Mouse (Mus musculus) megakaryocyte, embryonic 14.5 days (primary cell): ENCODE data around the gene Otof. TPM values are rescaled to one million over a fixed set of nuclear protein-coding genes. Genes with fewer than 3 reads are reported as not detected.

Experiments used
- H3K27me3 ChIP-seq: replicated peaks from 2 replicates; pipeline ENCODE3; 2012; ENCODE audit warnings: inconsistent platforms
- H3K36me3 ChIP-seq: replicated peaks from 2 replicates; pipeline ENCODE3; 2012; ENCODE audit warnings: low read length, inconsistent platforms, mixed read lengths
- H3K4me1 ChIP-seq: 2 replicates; pipeline ENCODE4 v1.6.1; 2012; ENCODE audit warnings: inconsistent platforms
- H3K4me3 ChIP-seq: replicated peaks from 2 replicates; pipeline ENCODE3; 2012; ENCODE audit warnings: moderate library complexity, mild to moderate bottlenecking, inconsistent platforms
- H3K9me3 ChIP-seq: 2 replicates; pipeline ENCODE4 v1.6.1; 2012; ENCODE audit warnings: inconsistent platforms
- FLI1 ChIP-seq: IDR thresholded peaks from 2 replicates; pipeline ENCODE4 v1.6.1; 2012; ENCODE audit warnings: low read length, inconsistent platforms, mixed read lengths
- GATA1 ChIP-seq: IDR thresholded peaks from 3 replicates; pipeline ENCODE4 v1.6.1; 2012; ENCODE audit warnings: mixed read lengths, low read length, inconsistent platforms, borderline replicate concordance
- polyA plus RNA-seq: library from polyadenylated mRNA; stranded (reverse); fragments of >175 nt; gene quantifications from 2 replicates; pipeline ENCODE4 v1.2.3, GENCODE M21; 2012; ENCODE audit warnings: low replicate concordance; ENCODE audit not compliant: insufficient read depth

Gene Otof
- polyA plus RNA-seq, 1 experiment = not detected

- H3K27me3 ChIP-seq = peaks cover 48% of the 10 kb centered on the region
Measured at GRCm38 (mm10) chr5:30482319-30482718, 20.6 kb upstream of the Otof start.

GRCm38 (mm10) chr5:30476534-30476933 lies 14.8 kb upstream of the Otof start:
- TF ChIP-seq GATA1 = no peak
- Histone ChIP-seq H3K36me3 (no peaks in the 10 kb centered on the region), H3K9me3 (peaks cover 7% of the 10 kb centered on the region), H3K4me3 (no peak overlapping the region), H3K4me1 (no peaks in the 10 kb centered on the region; the same call in none of the 2 replicates), H3K27me3 (peaks cover 44% of the 10 kb centered on the region)

More at GRCm38 (mm10) chr5:30482319-30482718, 20.6 kb upstream of the Otof start:
- no peaks in the 10 kb centered on the region for H3K36me3 ChIP-seq
- no peak overlapping the region for H3K4me3 ChIP-seq
- TF ChIP-seq FLI1 = no peak
- no peak for TF ChIP-seq GATA1
- H3K4me1 ChIP-seq = peaks cover 6% of the 10 kb centered on the region
- peaks cover 7% of the 10 kb centered on the region for H3K9me3 ChIP-seq

DNA sequence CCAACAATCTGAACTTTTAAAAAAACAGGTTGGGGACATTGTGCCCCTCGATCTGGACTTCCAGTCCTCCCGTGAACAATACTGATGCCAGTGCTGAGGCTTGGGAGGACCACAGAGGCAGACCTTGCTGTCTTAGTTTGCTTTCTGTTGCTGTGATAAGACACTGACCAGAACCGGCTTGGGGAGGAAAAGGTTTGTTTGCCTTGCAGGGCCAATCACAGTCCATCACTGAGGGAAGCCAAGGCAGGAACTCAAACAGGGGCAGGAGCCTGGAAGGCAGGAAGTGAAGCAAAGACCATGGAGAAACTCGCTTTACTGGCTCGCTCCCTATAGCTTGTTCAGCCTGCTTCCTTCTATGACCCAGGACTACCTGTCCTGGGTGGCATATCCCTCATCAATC lies 10.4 kb upstream of the Otof start:
- TF ChIP-seq GATA1 (no peak), FLI1 (no peak)
- Histone ChIP-seq H3K9me3 (no peaks in the 10 kb centered on the region), H3K27me3 (peaks cover 47% of the 10 kb centered on the region), H3K4me1 (no peaks in the 10 kb centered on the region), H3K4me3 (no peak overlapping the region), H3K36me3 (no peaks in the 10 kb centered on the region)

DNA sequence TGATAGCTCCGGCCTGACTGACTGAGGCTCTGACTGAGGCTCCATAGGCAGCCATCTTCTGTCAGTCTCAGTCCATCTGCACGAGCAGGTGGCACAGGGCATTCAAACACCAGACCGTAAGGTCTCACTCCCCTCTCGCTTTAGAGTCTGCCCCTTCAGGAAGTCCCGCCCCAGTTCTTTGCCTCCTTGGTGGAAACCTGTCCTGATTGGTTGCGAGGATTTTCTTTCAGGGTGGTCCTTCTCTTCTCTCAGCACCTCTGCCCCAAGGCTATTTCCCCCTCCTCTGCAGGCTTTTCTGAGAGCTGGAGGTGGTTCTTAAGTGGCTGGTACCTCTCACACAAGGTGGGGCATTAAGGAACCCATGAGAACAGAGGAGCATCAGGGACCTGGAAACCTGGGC lies 8.7 kb upstream of the Otof start:
- no peaks in the 10 kb centered on the region for H3K9me3 ChIP-seq
- no peak for TF ChIP-seq FLI1
- TF ChIP-seq GATA1 = no peak
- no peaks in the 10 kb centered on the region for H3K36me3 ChIP-seq
- H3K4me3 ChIP-seq = no peak overlapping the region
- H3K4me1 ChIP-seq = no peaks in the 10 kb centered on the region
- H3K27me3 ChIP-seq = peaks cover 60% of the 10 kb centered on the region

- H3K27me3 ChIP-seq = peaks cover 70% of the 10 kb centered on the region
- H3K36me3 ChIP-seq = no peaks in the 10 kb centered on the region
- H3K4me1 ChIP-seq = no peaks in the 10 kb centered on the region
- H3K4me3 ChIP-seq = no peak overlapping the region
- no peaks in the 10 kb centered on the region for H3K9me3 ChIP-seq
- TF ChIP-seq FLI1 (no peak), GATA1 (no peak)
Measured at GRCm38 (mm10) chr5:30466315-30466714, 4.6 kb upstream of the Otof start.

- Histone ChIP-seq H3K9me3 (no peaks in the 10 kb centered on the region), H3K27me3 (peaks cover 75% of the 10 kb centered on the region), H3K36me3 (no peaks in the 10 kb centered on the region), H3K4me3 (no peak within 1 kb of the TSS), H3K4me1 (no peaks in the 10 kb centered on the region)
- TF ChIP-seq GATA1 (no peak), FLI1 (no peak)
Measured at GRCm38 (mm10) chr5:30465861-30466260, 4.1 kb upstream of the Otof start, which contains the start of gene 1700001C02Rik. TSS of gene 1700001C02Rik (plus strand) at chr5:30466047.

- H3K9me3 ChIP-seq = no peaks in the 10 kb centered on the region
- TF ChIP-seq FLI1 (no peak), GATA1 (no peak)
Measured at GRCm38 (mm10) chr5:30460155-30460554, 1.6 kb downstream of the Otof start.

GRCm38 (mm10) chr5:30456056-30456455 lies 5.7 kb downstream of the Otof start:
- Histone ChIP-seq H3K27me3 (peaks cover 50% of the 10 kb centered on the region), H3K4me1 (no peaks in the 10 kb centered on the region), H3K4me3 (no peak overlapping the region), H3K9me3 (no peaks in the 10 kb centered on the region), H3K36me3 (no peaks in the 10 kb centered on the region)
- TF ChIP-seq FLI1 (no peak), GATA1 (no peak)

More at GRCm38 (mm10) chr5:30460155-30460554, 1.6 kb downstream of the Otof start:
- H3K27me3 ChIP-seq = peaks cover 73% of the 10 kb centered on the region
- no peaks in the 10 kb centered on the region for H3K36me3 ChIP-seq
- H3K4me1 ChIP-seq = no peaks in the 10 kb centered on the region
- no peak overlapping the region for H3K4me3 ChIP-seq

DNA sequence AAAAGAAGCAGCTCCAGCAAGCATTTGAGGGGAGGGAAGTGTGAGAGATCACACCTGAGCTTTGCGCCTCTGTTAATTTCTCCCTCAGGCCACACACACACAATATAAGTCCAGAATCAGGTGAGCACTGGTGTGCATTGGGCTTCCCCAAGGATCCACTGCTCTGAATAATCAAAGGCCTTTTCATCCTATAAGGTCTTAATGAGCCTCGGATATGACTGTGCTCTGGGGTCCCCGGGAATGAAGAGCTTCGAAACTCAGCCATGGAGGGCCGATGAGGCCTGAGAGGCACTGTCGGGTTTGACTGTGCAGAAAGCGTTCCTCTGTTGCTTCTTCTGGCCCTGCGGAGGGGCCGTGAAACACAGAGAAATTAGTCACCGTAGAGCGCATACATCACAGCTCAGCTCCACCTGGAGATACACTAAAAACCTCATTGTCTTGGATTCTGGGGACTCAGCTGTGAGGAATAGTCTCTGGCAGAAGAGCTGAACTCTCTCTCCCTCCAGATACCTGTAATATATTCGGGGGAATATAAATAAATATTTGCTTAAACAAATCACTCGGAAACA lies 17.3 kb downstream of the Otof start:
- Histone ChIP-seq H3K4me1 (no peaks in the 10 kb centered on the region), H3K27me3 (peaks cover 33% of the 10 kb centered on the region), H3K36me3 (no peaks in the 10 kb centered on the region), H3K9me3 (no peaks in the 10 kb centered on the region), H3K4me3 (no peak overlapping the region)
- TF ChIP-seq FLI1 (no peak), GATA1 (no peak)

- Histone ChIP-seq H3K36me3 (no peaks in the 10 kb centered on the region), H3K4me1 (no peaks in the 10 kb centered on the region), H3K4me3 (no peak overlapping the region), H3K27me3 (peaks cover 27% of the 10 kb centered on the region), H3K9me3 (no peaks in the 10 kb centered on the region)
- TF ChIP-seq GATA1 = no peak
Measured at GRCm38 (mm10) chr5:30442196-30442595, 19.5 kb downstream of the Otof start.
